Mouse (Mus musculus): Measurements from ENCODE around the gene Cblb. TPM values are rescaled to one million over a fixed set of nuclear protein-coding genes. Genes with fewer than 3 reads are reported as not detected.

Cblb gene
- total and polyA plus RNA-seq, 2 experiments from 2014 or later = 3.4 to 10.4 TPM

- Histone ChIP-seq H3K4me3 (ENCODE audit: low read depth, low read length) (no peak overlapping the region), H3K27ac (ENCODE audit: low read depth) (no peak overlapping the region), H3K36me3 (replicated peaks; ENCODE audit: control insufficient read depth, insufficient read depth, low read length) (peaks cover 13% of the 10 kb centered on the region; the same call in 1 of the 2 replicates), H3K4me1 (ENCODE audit: control insufficient read depth, insufficient read depth) (no peaks in the 10 kb centered on the region), H3K27me3 (ENCODE audit: control insufficient read depth, insufficient read depth, low read length) (no peaks in the 10 kb centered on the region), H3K4me2 (ENCODE audit: low read depth, low read length) (no peak overlapping the region), H3K9ac (replicated peaks; ENCODE audit: low read depth, low read length) (no peak overlapping the region), H3K9me3 (replicated peaks; ENCODE audit: control insufficient read depth, low read length) (no peaks in the 10 kb centered on the region)
- ATAC-seq (ENCODE audit: insufficient read depth, low read depth) = no peak
- DNase-seq (ENCODE audit: low spot score) = no peak
- TF ChIP-seq EP300 (IDR thresholded peaks at IDR 0.05; ENCODE audit: low read depth) = no peak
- TF ChIP-seq CTCF (IDR thresholded peaks at IDR 0.05; ENCODE audit: low read depth) = no peak
- WGBS = 79% methylated on average over 11 of the region's 11 CpGs
These were observed 101.9 kb downstream of the Cblb start for GRCm38 (mm10) chr16:52132808-52133490.

- Histone ChIP-seq H3K4me1 (ENCODE audit: control insufficient read depth, insufficient read depth) (no peaks in the 10 kb centered on the region), H3K4me3 (ENCODE audit: low read depth, low read length) (no peak overlapping the region), H3K9ac (replicated peaks; ENCODE audit: low read depth, low read length) (no peak overlapping the region), H3K36me3 (replicated peaks; ENCODE audit: control insufficient read depth, insufficient read depth, low read length) (peaks cover 18% of the 10 kb centered on the region), H3K27me3 (ENCODE audit: control insufficient read depth, insufficient read depth, low read length) (no peaks in the 10 kb centered on the region), H3K9me3 (replicated peaks; ENCODE audit: control insufficient read depth, low read length) (no peaks in the 10 kb centered on the region), H3K4me2 (ENCODE audit: low read depth, low read length) (no peak overlapping the region), H3K27ac (ENCODE audit: low read depth) (no peak overlapping the region)
- 0 out of 2 replicates have a peak, but pooled peaks have one; percentile 30 for ATAC-seq (ENCODE audit: insufficient read depth, low read depth)
- DNase-seq (ENCODE audit: low spot score) = no peak
- WGBS = 62% methylated on average over 11 of the region's 11 CpGs
- TF ChIP-seq EP300 (IDR thresholded peaks at IDR 0.05; ENCODE audit: low read depth) (no peak), CTCF (IDR thresholded peaks at IDR 0.05; ENCODE audit: low read depth) (no peak)
These were observed 103.7 kb downstream of the Cblb start for GRCm38 (mm10) chr16:52134631-52135227.

- DNase-seq (ENCODE audit: low spot score) (no peak), ATAC-seq (ENCODE audit: insufficient read depth, low read depth) (no peak)
- TF ChIP-seq EP300 (IDR thresholded peaks at IDR 0.05; ENCODE audit: low read depth) = no peak
- TF ChIP-seq CTCF (IDR thresholded peaks at IDR 0.05; ENCODE audit: low read depth) = no peak
- Histone ChIP-seq H3K4me1 (ENCODE audit: control insufficient read depth, insufficient read depth) (no peaks in the 10 kb centered on the region), H3K9me3 (replicated peaks; ENCODE audit: control insufficient read depth, low read length) (no peaks in the 10 kb centered on the region), H3K27ac (ENCODE audit: low read depth) (no peak overlapping the region), H3K4me2 (ENCODE audit: low read depth, low read length) (no peak overlapping the region), H3K36me3 (replicated peaks; ENCODE audit: control insufficient read depth, insufficient read depth, low read length) (peaks cover 15% of the 10 kb centered on the region), H3K9ac (replicated peaks; ENCODE audit: low read depth, low read length) (no peak overlapping the region), H3K27me3 (ENCODE audit: control insufficient read depth, insufficient read depth, low read length) (no peaks in the 10 kb centered on the region), H3K4me3 (ENCODE audit: low read depth, low read length) (no peak overlapping the region)
- 94% methylated on average over 9 of the region's 9 CpGs for WGBS
These were observed 104.8 kb downstream of the Cblb start for GRCm38 (mm10) chr16:52135689-52136390.

GRCm38 (mm10) chr16:52143101-52143500 lies 112.1 kb downstream of the Cblb start:
- H3K9me3 ChIP-seq (replicated peaks; ENCODE audit: control insufficient read depth, low read length) = no peaks in the 10 kb centered on the region
- no peak for TF ChIP-seq EP300 (IDR thresholded peaks at IDR 0.05; ENCODE audit: low read depth)
- no peak for TF ChIP-seq CTCF (IDR thresholded peaks at IDR 0.05; ENCODE audit: low read depth)
- H3K27ac ChIP-seq (ENCODE audit: low read depth) = no peak overlapping the region
- no peaks in the 10 kb centered on the region for H3K4me1 ChIP-seq (ENCODE audit: control insufficient read depth, insufficient read depth)
- H3K4me2 ChIP-seq (ENCODE audit: low read depth, low read length) = no peak overlapping the region
- H3K27me3 ChIP-seq (ENCODE audit: control insufficient read depth, insufficient read depth, low read length) = no peaks in the 10 kb centered on the region
- H3K36me3 ChIP-seq (replicated peaks; ENCODE audit: control insufficient read depth, insufficient read depth, low read length) = peaks cover 49% of the 10 kb centered on the region
- no peak overlapping the region for H3K4me3 ChIP-seq (ENCODE audit: low read depth, low read length)
- no peak overlapping the region for H3K9ac ChIP-seq (replicated peaks; ENCODE audit: low read depth, low read length)
- no peak for DNase-seq (ENCODE audit: low spot score)
- 92% methylated on average over 13 of the region's 13 CpGs for WGBS
- no peak for ATAC-seq (ENCODE audit: insufficient read depth, low read depth)

- H3K27ac ChIP-seq (ENCODE audit: low read depth) = no peak overlapping the region
- peaks cover 49% of the 10 kb centered on the region for H3K36me3 ChIP-seq (replicated peaks; ENCODE audit: control insufficient read depth, insufficient read depth, low read length)
- 94% methylated on average over 3 of the region's 3 CpGs for whole genome bisulfite sequencing
- no peaks in the 10 kb centered on the region for H3K9me3 ChIP-seq (replicated peaks; ENCODE audit: control insufficient read depth, low read length)
- H3K9ac ChIP-seq (replicated peaks; ENCODE audit: low read depth, low read length) = no peak overlapping the region
- TF ChIP-seq EP300 (IDR thresholded peaks at IDR 0.05; ENCODE audit: low read depth) = no peak
- TF ChIP-seq CTCF (IDR thresholded peaks at IDR 0.05; ENCODE audit: low read depth) = no peak
- H3K27me3 ChIP-seq (ENCODE audit: control insufficient read depth, insufficient read depth, low read length) = no peaks in the 10 kb centered on the region
- ATAC-seq (ENCODE audit: insufficient read depth, low read depth) (no peak), DNase-seq (ENCODE audit: low spot score) (no peak)
- H3K4me3 ChIP-seq (ENCODE audit: low read depth, low read length) = no peak overlapping the region
- no peak overlapping the region for H3K4me2 ChIP-seq (ENCODE audit: low read depth, low read length)
- no peaks in the 10 kb centered on the region for H3K4me1 ChIP-seq (ENCODE audit: control insufficient read depth, insufficient read depth)
These were observed 112.8 kb downstream of the Cblb start for GRCm38 (mm10) chr16:52143818-52144217.
